Mouse (Mus musculus): ENCODE measurements at regions not wholly inside any gene's neighbourhood (a gene's known extent, or its start where the extent isn't known, plus 50 kb on each side); places are given as distances from the start of the nearest gene placed in this dataset.

DNA sequence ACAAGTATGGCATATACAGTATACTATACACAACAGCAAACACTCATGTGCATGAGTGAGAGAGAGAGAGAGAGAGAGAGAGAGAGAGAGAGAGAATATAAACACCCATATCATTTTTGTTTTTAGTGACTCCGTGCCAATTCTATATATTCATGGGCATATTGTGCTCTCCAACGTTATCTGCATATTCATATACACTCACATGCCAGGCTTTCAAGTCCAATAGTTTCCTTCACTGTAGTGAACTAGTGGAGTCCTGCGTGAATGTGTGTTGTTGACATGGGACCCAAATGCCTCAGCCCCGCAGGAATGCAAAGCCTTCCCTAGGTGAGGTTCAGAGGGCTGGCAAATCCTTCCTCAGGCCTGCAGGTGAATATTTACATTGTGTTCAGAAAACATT, 53.4 kb upstream of the Nab1 start:
- no peak for DNase-seq

DNA sequence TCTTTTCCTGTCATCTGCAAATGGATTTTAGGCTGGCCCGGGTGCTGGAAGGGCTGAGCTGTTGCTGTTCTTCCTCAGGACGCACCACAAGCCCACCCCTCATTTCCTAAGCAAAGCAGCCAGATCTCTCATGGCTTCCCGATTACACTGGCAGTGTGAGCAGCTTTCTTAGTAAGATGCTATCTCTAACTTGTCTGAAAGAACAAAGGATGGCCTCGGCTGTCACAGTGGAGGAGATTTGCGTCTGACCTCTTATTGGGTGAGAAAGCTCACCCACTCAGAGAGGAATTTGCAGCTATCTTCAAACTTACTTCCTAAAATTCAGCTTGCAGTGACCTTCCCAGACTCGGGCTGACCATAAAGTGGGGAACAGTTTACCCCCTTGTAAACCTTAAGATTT, 64.7 kb upstream of the Nemp2 start:
- no peak for DNase-seq

DNA sequence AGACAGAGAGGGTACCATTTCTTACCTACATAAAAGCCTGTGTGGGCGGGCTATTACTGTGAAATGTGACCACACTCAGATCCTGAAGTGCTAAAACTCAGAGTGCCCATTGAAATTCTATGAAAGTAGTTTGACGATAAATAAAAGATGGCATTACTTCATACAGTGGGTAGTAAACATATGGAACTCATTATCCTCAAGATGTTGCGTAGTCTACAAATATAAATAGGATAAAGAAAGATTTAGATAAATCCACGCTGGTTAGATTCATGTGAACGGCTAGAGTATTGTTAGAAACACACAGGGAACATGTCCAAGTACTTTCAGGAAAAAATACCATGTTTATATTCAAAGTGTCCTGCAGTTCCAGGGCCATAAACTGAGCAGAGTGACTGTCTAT, 58.8 kb upstream of the Nemp2 start:
- no peak for DNase-seq

DNA sequence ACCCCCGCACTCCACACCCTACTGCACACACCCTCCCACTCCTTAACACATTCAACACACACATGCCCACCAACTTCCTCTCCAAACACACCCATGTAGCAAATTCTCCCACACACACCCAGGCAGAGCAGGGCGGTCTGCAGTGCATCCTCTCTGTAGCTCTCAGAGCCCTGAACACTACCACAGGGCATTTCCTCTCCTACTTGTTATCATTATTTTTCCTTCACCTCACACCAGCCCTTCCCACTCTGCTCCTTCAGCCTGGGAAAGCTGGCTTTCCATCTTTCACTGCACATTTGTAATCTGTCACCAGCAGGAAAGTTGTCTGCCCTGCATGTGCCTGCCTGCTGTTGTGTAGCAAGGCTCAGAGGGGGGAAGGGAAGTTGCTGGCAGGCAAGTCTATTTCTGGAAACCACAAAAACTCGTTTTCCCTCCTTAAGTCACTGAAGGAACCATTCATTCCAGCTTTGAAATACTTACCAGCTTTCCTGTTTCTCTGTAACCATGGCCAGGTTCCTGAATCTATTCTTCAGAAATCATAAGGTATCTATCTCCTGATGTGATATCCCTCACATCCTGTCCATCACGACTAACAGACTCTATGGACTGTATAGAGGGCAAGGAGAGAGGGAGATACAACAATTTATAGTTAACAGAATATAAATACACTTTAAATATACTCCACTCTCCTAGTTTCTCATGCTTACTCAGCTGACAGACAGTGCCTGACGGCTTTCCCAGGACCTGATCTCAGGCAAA, 52.0 kb upstream of the Nemp2 start:
- peak; percentile 37 for DNase-seq

DNA sequence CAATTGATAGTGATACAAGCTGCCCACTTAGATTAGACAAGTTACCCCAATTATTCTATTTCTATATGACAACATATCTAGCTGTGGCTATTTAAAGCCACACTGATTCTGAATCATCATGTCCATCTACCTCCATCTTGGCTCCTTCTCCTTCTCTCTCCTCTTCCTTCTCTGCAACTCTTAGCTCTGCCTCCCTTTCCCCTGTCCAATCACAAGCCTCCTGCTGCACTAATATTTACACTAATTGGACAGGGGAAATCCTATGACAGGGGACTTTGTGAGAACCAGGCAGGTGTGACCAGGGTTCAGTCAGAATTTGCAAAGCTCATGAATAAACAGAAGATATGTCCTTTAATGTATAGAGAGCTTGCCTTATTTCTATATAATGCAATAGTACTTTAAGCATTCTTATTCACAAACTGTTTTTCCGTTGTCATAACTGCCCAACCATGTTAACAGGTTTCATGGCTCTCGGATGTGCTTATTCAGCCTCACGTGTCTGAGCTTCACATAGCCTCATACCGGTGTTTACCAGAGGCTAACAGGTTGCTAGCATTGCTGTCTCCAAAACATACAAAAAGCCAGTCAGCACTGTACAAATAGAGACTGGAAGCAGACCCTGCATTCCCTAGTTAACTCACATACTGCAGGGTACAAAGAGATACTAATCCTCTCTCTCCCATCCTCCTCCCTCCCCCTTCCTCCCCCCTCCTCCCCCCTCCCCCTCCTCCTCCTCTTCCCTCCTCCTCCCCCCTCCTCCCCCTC, 50.2 kb upstream of the Nemp2 start:
- no peak for DNase-seq

All from right cerebral cortex, postnatal 25 days (tissue).